Mouse (Mus musculus) stomach, postnatal 0 days (tissue): Measurements from ENCODE around the gene Vmn1r119. TPM values are rescaled to one million over a fixed set of nuclear protein-coding genes. Genes with fewer than 3 reads are reported as not detected.
"Not testable (repeated sequence)": the region's sequence is repeated elsewhere in the genome, so short reads cannot be mapped to it uniquely, and the experiment has no call there.

Source experiments
- ATAC-seq: fragments of 200-750 bp; cut with Nextera tagmentation; 2 replicates; pipeline ENCODE4 v1.8.0; 2017; ENCODE audit not compliant: low FRiP score, low TSS enrichment
- DNase-seq: peaks from one replicate; pipeline ENCODE4 v3.0.0-alpha.2; 2016; ENCODE audit warnings: low spot score
- H3K27ac ChIP-seq: fragments of 300-500 bp; sonication (generic); replicated peaks from 2 replicates; pipeline ENCODE4 v1.5.1; 2014; ENCODE audit warnings: mild to moderate bottlenecking, control low read depth
- H3K27me3 ChIP-seq: fragments of 300-500 bp; sonication (generic); 2 replicates; pipeline ENCODE4 v1.6.1; 2014; ENCODE audit warnings: low read length; ENCODE audit not compliant: control insufficient read depth, insufficient read depth
- H3K36me3 ChIP-seq: fragments of 300-500 bp; sonication (generic); 2 replicates; pipeline ENCODE4 v1.6.1; 2014; ENCODE audit warnings: low read length, mixed read lengths; ENCODE audit not compliant: control insufficient read depth, insufficient read depth
- H3K4me1 ChIP-seq: fragments of 300-500 bp; sonication (generic); replicated peaks from 2 replicates; pipeline ENCODE4 v1.6.1; 2014; ENCODE audit warnings: antibody characterized with exemption; ENCODE audit not compliant: control insufficient read depth, insufficient read depth
- H3K4me2 ChIP-seq: fragments of 300-500 bp; sonication (generic); replicated peaks from 2 replicates; pipeline ENCODE4 v1.6.1; 2014; ENCODE audit warnings: low read depth, mild to moderate bottlenecking, control low read depth, moderate library complexity
- H3K4me3 ChIP-seq: fragments of 300-500 bp; sonication (generic); 2 replicates; pipeline ENCODE4 v1.5.1; 2014; ENCODE audit warnings: low read depth, low read length, control low read depth
- H3K9ac ChIP-seq: fragments of 300-500 bp; sonication (generic); 2 replicates; pipeline ENCODE4 v1.6.1; 2014; ENCODE audit warnings: mild to moderate bottlenecking, low read length, control low read depth, mixed read lengths
- H3K9me3 ChIP-seq: fragments of 300-500 bp; sonication (generic); 2 replicates; pipeline ENCODE4 v1.6.1; 2016; ENCODE audit warnings: low read length; ENCODE audit not compliant: control insufficient read depth
- WGBS: fragments of 180-500 bp; shearing (Covaris S2); extraction: QIAGEN DNeasy Blood & Tissue Kit; methylation state at CpG from one replicate; pipeline ENCODE4 v1.1.7; 2014; 5-methylcytosine and 5-hydroxymethylcytosine counted together
- polyA plus RNA-seq: library from polyadenylated mRNA; unstranded; fragments of >200 nt; fragmentation: Nextera tagmentation; extraction: Ambion mirVana; gene quantifications from 2 replicates; pipeline ENCODE4 v1.2.1, GENCODE M21; 2015

Gene Vmn1r119
- not detected in 2 replicates for polyA plus RNA-seq

- H3K9me3 ChIP-seq, H3K9ac ChIP-seq, H3K4me2 ChIP-seq, ATAC-seq, H3K27me3 ChIP-seq, H3K4me1 ChIP-seq, DNase-seq, H3K27ac ChIP-seq, H3K36me3 ChIP-seq, H3K4me3 ChIP-seq: not testable (repeated sequence)
- no CpG with 5 or more reads among the region's 2 CpGs for WGBS
Measured at GRCm38 (mm10) chr7:21012355-21012754, at the start of gene Vmn1r119. Gene Vmn1r119, minus strand, starts transcription at chr7:21012455.

- H3K4me2 ChIP-seq, H3K27me3 ChIP-seq, DNase-seq, H3K4me1 ChIP-seq, H3K27ac ChIP-seq, H3K9ac ChIP-seq, H3K36me3 ChIP-seq, ATAC-seq, H3K9me3 ChIP-seq, H3K4me3 ChIP-seq: not testable (repeated sequence)
- 78% methylated on average over 1 of the region's 1 CpGs for WGBS
Measured at GRCm38 (mm10) chr7:21053684-21054083, 41.4 kb upstream of the Vmn1r119 start, which contains the start of gene Vmn1r120. Gene Vmn1r120, minus strand, starts transcription at chr7:21053784.

Other genes with a start within 250 kb of the Vmn1r119 start
- gene Vmn1r112, start 241.3 kb downstream of the Vmn1r119 start, polyA plus RNA-seq, result not detected in 2 replicates
- gene Vmn1r113, start 225.2 kb downstream of the Vmn1r119 start, polyA plus RNA-seq, result not detected in 2 replicates
- not detected in 2 replicates for gene Vmn1r114, start 200.3 kb downstream of the Vmn1r119 start, polyA plus RNA-seq
- not detected in 2 replicates for gene Vmn1r115, start 167.5 kb downstream of the Vmn1r119 start, polyA plus RNA-seq
- not detected in 2 replicates for gene Vmn1r116, start 140.2 kb downstream of the Vmn1r119 start, polyA plus RNA-seq
- not detected in 2 replicates for gene Vmn1r117, start 128.3 kb downstream of the Vmn1r119 start, polyA plus RNA-seq
- not detected in 2 replicates for gene Vmn1r118, start 100.1 kb downstream of the Vmn1r119 start, polyA plus RNA-seq
- gene Vmn1r120, start 41.3 kb upstream of the Vmn1r119 start, polyA plus RNA-seq, result not detected in 2 replicates
- gene Vmn1r121, start 86.1 kb upstream of the Vmn1r119 start, polyA plus RNA-seq, result not detected in 2 replicates
- gene Vmn1r122, start 121.7 kb upstream of the Vmn1r119 start, polyA plus RNA-seq, result not detected in 2 replicates
- not detected in 2 replicates for gene Vmn1r123, start 149.7 kb upstream of the Vmn1r119 start, polyA plus RNA-seq
- gene Gm5157, start 178.0 kb upstream of the Vmn1r119 start, polyA plus RNA-seq, result 0.08 TPM in 1 of 2 replicates, not detected in the other
- not detected in 2 replicates for gene Vmn1r124, start 248.2 kb upstream of the Vmn1r119 start, polyA plus RNA-seq